Mouse (Mus musculus) monocyte, adult 59 days (primary cell): ENCODE data around the gene Olfr99. TPM values are rescaled to one million over a fixed set of nuclear protein-coding genes. Genes with fewer than 3 reads are reported as not detected.

Source experiments
- total RNA-seq, 2 experiments: library from RNA; stranded (reverse); gene quantifications; one replicate each; pipeline ENCODE4 v1.2.4; 2023

The Olfr99 gene
- not detected for total RNA-seq

DNA sequence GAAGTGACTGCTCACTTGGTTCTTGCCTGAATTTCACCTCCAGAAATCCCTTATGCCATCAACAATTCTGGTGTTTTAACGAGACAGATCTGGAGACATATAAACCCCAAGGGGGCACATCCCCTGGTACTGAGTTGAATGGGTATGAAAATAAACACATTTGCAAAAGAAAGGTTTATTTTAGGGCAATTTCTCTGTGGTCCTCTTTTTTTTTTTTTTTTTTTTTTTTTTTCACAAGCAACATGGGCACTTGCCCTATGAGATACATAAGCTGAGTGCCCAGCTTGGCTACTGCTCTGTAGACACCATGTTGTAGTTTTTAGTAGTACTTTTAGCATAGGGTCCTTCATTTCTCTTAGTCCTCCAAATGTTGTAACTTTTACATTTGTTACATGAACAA is at the start of gene Olfr99:
TSS of gene Olfr99 (minus strand) at position 101 of the 400 bp plus-strand sequence.

DNA sequence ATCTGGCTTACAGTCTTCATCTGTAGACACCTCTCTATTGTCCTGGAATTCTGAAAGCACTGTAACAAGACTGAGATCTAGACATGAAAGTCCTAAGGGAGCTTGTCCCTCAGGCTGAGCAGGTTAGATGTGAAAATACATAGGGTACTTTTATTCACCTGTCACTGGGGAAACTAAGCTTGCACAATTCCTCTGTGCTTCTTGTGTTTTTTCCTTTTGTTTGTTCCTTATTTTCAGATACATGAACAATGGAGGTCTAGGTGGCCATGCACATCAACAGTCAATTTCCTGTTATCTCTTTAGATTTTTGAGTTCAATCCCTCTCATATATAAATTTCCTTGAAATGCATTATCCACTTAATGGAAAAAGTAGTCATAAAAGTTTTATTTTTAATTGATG is 33.7 kb upstream of the Olfr99 start, which contains the start of gene Olfr102:
TSS of gene Olfr102 (minus strand) at position 101 of the 400 bp plus-strand sequence.

DNA sequence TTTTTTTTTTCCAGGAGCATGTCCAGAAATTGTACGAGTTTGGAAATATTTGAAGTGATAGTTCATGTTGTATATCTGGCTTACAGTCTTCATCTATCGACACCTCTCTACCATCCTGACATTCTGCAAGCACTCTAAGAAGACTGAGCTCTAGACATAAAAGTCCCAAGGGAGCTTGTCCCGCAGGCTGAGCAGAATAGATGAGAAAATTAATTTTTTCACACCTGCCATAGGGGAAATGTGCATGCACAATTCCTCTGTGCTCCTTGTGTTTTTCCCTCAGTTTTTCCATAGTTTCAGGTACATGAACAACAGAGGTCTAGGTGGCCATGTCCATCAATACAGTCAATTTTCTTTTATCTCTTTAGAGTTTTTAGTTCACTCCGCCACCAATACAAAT is 21.0 kb upstream of the Olfr99 start, which contains the start of gene Olfr101:
TSS of gene Olfr101 (minus strand) at position 101 of the 400 bp plus-strand sequence.

DNA sequence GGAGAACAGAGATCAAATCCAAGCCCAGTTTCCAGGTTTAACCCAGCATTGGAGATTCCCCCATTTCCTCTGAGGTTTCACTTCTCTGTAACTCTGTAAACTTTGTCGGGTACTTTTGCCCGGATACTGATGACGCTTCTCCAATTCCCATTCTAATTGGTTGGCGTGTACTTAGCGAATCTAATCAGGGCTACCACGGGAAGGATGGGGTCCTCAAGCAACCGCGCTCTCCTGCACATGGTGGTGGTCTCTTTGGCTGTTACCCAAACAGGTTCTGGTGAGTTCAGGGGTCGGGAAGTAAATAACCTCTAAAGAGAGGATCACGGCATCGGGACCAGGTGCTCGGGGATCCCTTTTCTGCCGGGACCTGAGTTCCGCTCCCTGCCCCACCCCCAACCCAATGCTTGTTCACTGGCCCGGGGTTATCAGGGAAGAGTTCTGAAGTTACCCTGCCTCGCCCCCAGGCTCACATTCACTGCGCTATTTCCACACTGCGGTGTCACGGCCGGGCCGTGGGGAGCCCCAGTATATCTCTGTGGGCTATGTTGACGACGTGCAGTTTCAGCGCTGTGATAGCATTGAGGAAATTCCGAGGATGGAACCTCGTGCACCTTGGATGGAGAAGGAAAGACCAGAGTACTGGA is 13.1 kb downstream of the Olfr99 start, which contains the start of gene H2-M3:
TSS of gene H2-M3 (plus strand) at position 163 of the 644 bp plus-strand sequence.

DNA sequence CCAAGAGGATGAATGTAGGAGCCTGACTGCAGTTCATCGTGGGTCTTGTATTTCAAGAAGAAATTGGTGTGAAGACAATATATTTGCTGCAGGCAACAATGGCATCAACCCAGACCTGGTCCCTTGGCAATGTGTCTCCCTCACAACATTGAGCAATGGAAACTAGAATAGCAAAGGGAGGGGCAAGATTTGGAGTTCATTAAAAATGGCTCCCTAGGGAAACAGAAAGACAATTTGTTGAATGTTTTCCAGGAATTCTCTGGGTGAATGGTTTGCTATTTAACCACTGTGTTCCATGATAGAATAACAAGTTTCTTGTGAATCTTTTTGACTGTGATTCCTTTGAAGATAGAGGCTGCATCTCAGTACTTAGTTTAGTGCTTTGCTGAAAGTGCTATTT is 19.6 kb downstream of the Olfr99 start, which contains the start of gene Olfr98:
TSS of gene Olfr98 (minus strand) at position 124 of the 400 bp plus-strand sequence.

DNA sequence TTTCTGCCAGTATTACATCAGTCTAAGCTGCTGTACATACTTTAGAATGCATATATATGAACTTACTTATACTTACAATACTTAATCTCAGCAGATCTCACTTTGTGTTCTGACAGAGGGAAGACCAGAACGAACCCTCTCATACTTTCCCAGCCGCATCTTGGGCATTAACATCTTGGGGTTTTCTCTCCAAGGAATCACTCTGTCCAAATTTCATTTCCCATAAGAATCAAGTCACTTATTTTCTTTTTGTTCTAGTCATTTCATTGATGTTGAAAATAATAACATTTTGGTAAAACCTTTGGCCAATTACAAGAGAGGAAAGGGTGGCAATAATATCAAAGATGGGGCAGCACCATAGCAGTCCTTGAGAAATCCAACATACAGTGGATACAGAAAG is 46.0 kb downstream of the Olfr99 start, which contains the start of gene Olfr97:
TSS of gene Olfr97 (minus strand) at position 101 of the 400 bp plus-strand sequence.

Other genes with a start within 250 kb of the Olfr99 start
- gene Gabbr1, start 237.5 kb downstream of the Olfr99 start, total RNA-seq, result 10 to 100 TPM; 20.2 to 28.2 TPM
- gene Olfr90, start 195.0 kb downstream of the Olfr99 start, total RNA-seq, result under 1 TPM; 0.29 to 0.58 TPM
- not detected for gene Olfr91, start 185.2 kb downstream of the Olfr99 start, total RNA-seq
- gene Olfr92, start 163.4 kb downstream of the Olfr99 start, total RNA-seq, result not detected
- not detected for gene Olfr93, start 122.0 kb downstream of the Olfr99 start, total RNA-seq
- gene Ubd, start 89.6 kb downstream of the Olfr99 start, total RNA-seq, result 10 to 100 TPM in 1 of 2 experiments, 1 to 10 TPM in 1; 6.6 to 10.8 TPM
- not detected for gene Olfr94, start 82.5 kb downstream of the Olfr99 start, total RNA-seq
- not detected for gene Olfr95, start 70.3 kb downstream of the Olfr99 start, total RNA-seq
- gene Olfr96, start 63.3 kb downstream of the Olfr99 start, total RNA-seq, result not detected
- gene Olfr97, start 46.1 kb downstream of the Olfr99 start, total RNA-seq, result not detected
- not detected for gene Olfr98, start 19.7 kb downstream of the Olfr99 start, total RNA-seq
- 10 to 100 TPM; 29.0 to 30.6 TPM for gene H2-M3, start 13.2 kb downstream of the Olfr99 start, total RNA-seq
- not detected for gene Olfr101, start 20.9 kb upstream of the Olfr99 start, total RNA-seq
- not detected for gene Olfr102, start 33.6 kb upstream of the Olfr99 start, total RNA-seq
- gene Olfr103, start 56.2 kb upstream of the Olfr99 start, total RNA-seq, result not detected
- not detected for gene Olfr104-ps, start 76.1 kb upstream of the Olfr99 start, total RNA-seq
- not detected for gene Olfr105-ps, start 95.6 kb upstream of the Olfr99 start, total RNA-seq
- gene Olfr106-ps, start 106.9 kb upstream of the Olfr99 start, total RNA-seq, result not detected
- gene Olfr107, start 115.8 kb upstream of the Olfr99 start, total RNA-seq, result not detected
- gene Olfr108, start 162.0 kb upstream of the Olfr99 start, total RNA-seq, result not detected
- gene Olfr109, start 175.5 kb upstream of the Olfr99 start, total RNA-seq, result not detected
- gene H2-M2, start 200.1 kb upstream of the Olfr99 start, total RNA-seq, result 1 to 10 TPM; 7.7 to 9.7 TPM
- gene Olfr110, start 209.0 kb upstream of the Olfr99 start, total RNA-seq, result under 1 TPM in 1 of 2 experiments, not detected in 1; 0.64 TPM
- gene Olfr111, start 224.6 kb upstream of the Olfr99 start, total RNA-seq, result 1 to 10 TPM in 1 of 2 experiments, under 1 TPM in 1; 0.68 to 1.2 TPM